Mouse (Mus musculus): ENCODE measurements around the gene Tysnd1. TPM values are rescaled to one million over a fixed set of nuclear protein-coding genes. Genes with fewer than 3 reads are reported as not detected.

Gene Tysnd1
- polyA plus RNA-seq (2012; rRNA removed) = 19.4 and 21.6 TPM in 2 replicates

GRCm38 (mm10) chr10:61694870-61695670 is at the start of gene Tysnd1:
TSS of gene Tysnd1 (plus strand) at chr10:61695514.

GRCm38 (mm10) chr10:61647790-61648736 is 47.3 kb upstream of the Tysnd1 start, which contains the start of gene Ppa1:
TSS of gene Ppa1 (plus strand) at chr10:61648552.

GRCm38 (mm10) chr10:61680015-61680913 is 15.1 kb upstream of the Tysnd1 start, which contains the start of gene Sar1a:
TSS of gene Sar1a (plus strand) at chr10:61680299.

DNA sequence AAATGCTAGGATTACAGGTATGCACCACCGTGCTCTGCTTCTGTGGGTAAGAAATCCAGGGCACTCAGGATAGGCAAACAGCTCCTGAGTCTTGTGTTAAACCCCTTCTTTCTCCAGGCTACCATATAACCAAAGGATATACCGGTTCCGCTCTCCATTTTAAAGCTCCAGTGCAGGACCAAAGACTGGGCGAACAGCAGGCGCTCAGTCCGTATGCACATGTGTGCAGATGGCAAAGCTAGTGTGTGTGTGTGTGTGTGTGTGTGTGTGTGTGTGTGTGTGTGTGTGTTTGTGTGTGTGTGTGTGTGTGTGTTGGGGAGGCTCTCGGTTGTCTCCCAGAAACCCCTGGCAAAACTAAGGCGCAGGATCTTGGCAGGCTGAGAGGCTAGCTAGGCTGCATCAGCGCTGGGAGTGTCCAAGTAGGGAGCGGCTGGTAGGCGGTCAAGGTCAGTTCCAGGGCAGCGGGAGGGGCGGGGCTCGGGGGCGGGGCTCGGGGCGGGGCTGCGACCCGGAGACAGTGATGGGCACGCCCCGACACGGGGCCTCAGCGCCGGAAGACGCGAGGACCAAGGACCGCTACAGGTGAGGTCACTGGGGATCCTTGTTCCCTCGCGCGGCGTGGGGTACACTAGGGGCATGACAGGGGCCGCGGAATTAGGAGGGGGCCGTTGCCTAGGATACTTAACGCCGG is 19.6 kb downstream of the Tysnd1 start, which contains the start of gene Aifm2:
Aifm2 (plus strand) TSS at position 493 of the 691 bp plus-strand sequence.

Other genes with a start within 250 kb of the Tysnd1 start
- gene Eif4ebp2, start 242.9 kb upstream of the Tysnd1 start, polyA plus RNA-seq (2012; rRNA removed) = 22.8 and 26.8 TPM in 2 replicates
- gene Lrrc20, start 219.7 kb upstream of the Tysnd1 start, polyA plus RNA-seq (2012; rRNA removed) = 3.7 TPM in 2 replicates
- gene Npffr1, start 100.0 kb upstream of the Tysnd1 start, polyA plus RNA-seq (2012; rRNA removed) = not detected in 2 replicates
- 47.6 and 50.1 TPM in 2 replicates for gene Ppa1, start 47.0 kb upstream of the Tysnd1 start, polyA plus RNA-seq (2012; rRNA removed)
- gene Sar1a, start 15.2 kb upstream of the Tysnd1 start, polyA plus RNA-seq (2012; rRNA removed) = 45.2 and 45.3 TPM in 2 replicates
- 6.5 and 7.7 TPM in 2 replicates for gene Aifm2, start 19.7 kb downstream of the Tysnd1 start, polyA plus RNA-seq (2012; rRNA removed)
- 2.4 and 2.7 TPM in 2 replicates for gene H2afy2, start 88.6 kb downstream of the Tysnd1 start, polyA plus RNA-seq (2012; rRNA removed)

Data from liver, embryonic 18 days (tissue).